Mouse (Mus musculus): ENCODE measurements around the gene Szrd1. TPM values are rescaled to one million over a fixed set of nuclear protein-coding genes. Genes with fewer than 3 reads are reported as not detected.

Szrd1 gene
- polyA plus RNA-seq, 1 experiment, result 126 TPM

- H3K4me1 ChIP-seq (ENCODE audit: control insufficient read depth, insufficient read depth, low read length), result no peaks in the 10 kb centered on the region
- H3K27ac ChIP-seq (ENCODE audit: insufficient read depth, low read length), result no peak overlapping the region
- TF ChIP-seq POLR2A (IDR thresholded peaks at IDR 0.05; ENCODE audit: low read depth, low read length) (no peak), CTCF (IDR thresholded peaks at IDR 0.05; ENCODE audit: borderline replicate concordance, insufficient read depth, low read length) (no peak)
- no peak overlapping the region for H3K4me3 ChIP-seq (ENCODE audit: insufficient read depth, low read length)
These were observed 16.9 kb downstream of the Szrd1 start for GRCm38 (mm10) chr4:141122663-141123062.

GRCm38 (mm10) chr4:141120700-141121099 lies 18.9 kb downstream of the Szrd1 start:
- TF ChIP-seq POLR2A (IDR thresholded peaks at IDR 0.05; ENCODE audit: low read depth, low read length) (no peak), CTCF (IDR thresholded peaks at IDR 0.05; ENCODE audit: borderline replicate concordance, insufficient read depth, low read length) (peak; percentile 56; the same call in 1 of the 2 replicates)
- H3K27ac ChIP-seq (ENCODE audit: insufficient read depth, low read length), result no peak overlapping the region
- H3K4me3 ChIP-seq (ENCODE audit: insufficient read depth, low read length), result no peak overlapping the region
- no peaks in the 10 kb centered on the region for H3K4me1 ChIP-seq (ENCODE audit: control insufficient read depth, insufficient read depth, low read length)

- Histone ChIP-seq H3K27ac (ENCODE audit: insufficient read depth, low read length) (no peak overlapping the region), H3K4me1 (ENCODE audit: control insufficient read depth, insufficient read depth, low read length) (no peaks in the 10 kb centered on the region), H3K4me3 (ENCODE audit: insufficient read depth, low read length) (no peak overlapping the region)
- no peak for TF ChIP-seq CTCF (IDR thresholded peaks at IDR 0.05; ENCODE audit: borderline replicate concordance, insufficient read depth, low read length)
- no peak for TF ChIP-seq POLR2A (IDR thresholded peaks at IDR 0.05; ENCODE audit: low read depth, low read length)
These were observed 20.9 kb downstream of the Szrd1 start for GRCm38 (mm10) chr4:141118691-141119090.

- Histone ChIP-seq H3K27ac (ENCODE audit: insufficient read depth, low read length) (no peak overlapping the region), H3K4me3 (ENCODE audit: insufficient read depth, low read length) (no peak overlapping the region), H3K4me1 (ENCODE audit: control insufficient read depth, insufficient read depth, low read length) (no peaks in the 10 kb centered on the region)
- TF ChIP-seq CTCF (IDR thresholded peaks at IDR 0.05; ENCODE audit: borderline replicate concordance, insufficient read depth, low read length), result no peak
- TF ChIP-seq POLR2A (IDR thresholded peaks at IDR 0.05; ENCODE audit: low read depth, low read length), result no peak
These were observed 24.2 kb downstream of the Szrd1 start for GRCm38 (mm10) chr4:141115398-141115797.

GRCm38 (mm10) chr4:141114521-141114981 lies 25.0 kb downstream of the Szrd1 start:
- Histone ChIP-seq H3K27ac (ENCODE audit: insufficient read depth, low read length) (no peak overlapping the region), H3K4me3 (ENCODE audit: insufficient read depth, low read length) (no peak overlapping the region), H3K4me1 (ENCODE audit: control insufficient read depth, insufficient read depth, low read length) (no peaks in the 10 kb centered on the region)
- TF ChIP-seq POLR2A (IDR thresholded peaks at IDR 0.05; ENCODE audit: low read depth, low read length) (no peak), CTCF (IDR thresholded peaks at IDR 0.05; ENCODE audit: borderline replicate concordance, insufficient read depth, low read length) (no peak)

- H3K4me1 ChIP-seq (ENCODE audit: control insufficient read depth, insufficient read depth, low read length), result no peaks in the 10 kb centered on the region
- H3K4me3 ChIP-seq (ENCODE audit: insufficient read depth, low read length), result no peak overlapping the region
- no peak overlapping the region for H3K27ac ChIP-seq (ENCODE audit: insufficient read depth, low read length)
- TF ChIP-seq POLR2A (IDR thresholded peaks at IDR 0.05; ENCODE audit: low read depth, low read length), result no peak
- TF ChIP-seq CTCF (IDR thresholded peaks at IDR 0.05; ENCODE audit: borderline replicate concordance, insufficient read depth, low read length), result no peak
These were observed 25.7 kb downstream of the Szrd1 start for GRCm38 (mm10) chr4:141113831-141114230.

GRCm38 (mm10) chr4:141108196-141108732 lies 31.3 kb downstream of the Szrd1 start:
- TF ChIP-seq CTCF (IDR thresholded peaks at IDR 0.05; ENCODE audit: borderline replicate concordance, insufficient read depth, low read length) (no peak), POLR2A (IDR thresholded peaks at IDR 0.05; ENCODE audit: low read depth, low read length) (no peak)
- Histone ChIP-seq H3K4me3 (ENCODE audit: insufficient read depth, low read length) (no peak overlapping the region), H3K27ac (ENCODE audit: insufficient read depth, low read length) (no peak overlapping the region), H3K4me1 (ENCODE audit: control insufficient read depth, insufficient read depth, low read length) (no peaks in the 10 kb centered on the region)

GRCm38 (mm10) chr4:141106526-141107183 lies 32.9 kb downstream of the Szrd1 start:
- H3K27ac ChIP-seq (ENCODE audit: insufficient read depth, low read length), result no peak overlapping the region
- H3K4me3 ChIP-seq (ENCODE audit: insufficient read depth, low read length), result no peak overlapping the region
- no peak for TF ChIP-seq POLR2A (IDR thresholded peaks at IDR 0.05; ENCODE audit: low read depth, low read length)
- TF ChIP-seq CTCF (IDR thresholded peaks at IDR 0.05; ENCODE audit: borderline replicate concordance, insufficient read depth, low read length), result no peak
- no peaks in the 10 kb centered on the region for H3K4me1 ChIP-seq (ENCODE audit: control insufficient read depth, insufficient read depth, low read length)

- TF ChIP-seq POLR2A (IDR thresholded peaks at IDR 0.05; ENCODE audit: low read depth, low read length) (no peak), CTCF (IDR thresholded peaks at IDR 0.05; ENCODE audit: borderline replicate concordance, insufficient read depth, low read length) (no peak)
- no peak overlapping the region for H3K27ac ChIP-seq (ENCODE audit: insufficient read depth, low read length)
- H3K4me1 ChIP-seq (ENCODE audit: control insufficient read depth, insufficient read depth, low read length), result no peaks in the 10 kb centered on the region
- no peak overlapping the region for H3K4me3 ChIP-seq (ENCODE audit: insufficient read depth, low read length)
These were observed 37.7 kb downstream of the Szrd1 start for GRCm38 (mm10) chr4:141101855-141102254.

- no peaks in the 10 kb centered on the region for H3K4me1 ChIP-seq (ENCODE audit: control insufficient read depth, insufficient read depth, low read length)
- TF ChIP-seq POLR2A (IDR thresholded peaks at IDR 0.05; ENCODE audit: low read depth, low read length) (no peak), CTCF (IDR thresholded peaks at IDR 0.05; ENCODE audit: borderline replicate concordance, insufficient read depth, low read length) (no peak)
- no peak overlapping the region for H3K27ac ChIP-seq (ENCODE audit: insufficient read depth, low read length)
- no peak overlapping the region for H3K4me3 ChIP-seq (ENCODE audit: insufficient read depth, low read length)
These were observed 38.3 kb downstream of the Szrd1 start for GRCm38 (mm10) chr4:141101291-141101690.

All from embryonic fibroblast, embryonic 13.5 days (primary cell).